Mouse (Mus musculus): ENCODE data around the gene Tprg. TPM values are rescaled to one million over a fixed set of nuclear protein-coding genes. Genes with fewer than 3 reads are reported as not detected.

Gene Tprg
- total and polyA plus RNA-seq, 2 experiments from 2014 or later: 0.16 TPM; not detected in 1

- no peak overlapping the region for H3K4me3 ChIP-seq (ENCODE audit: low read depth, low read length)
- TF ChIP-seq CTCF (IDR thresholded peaks at IDR 0.05): no peak
- no peaks in the 10 kb centered on the region for H3K36me3 ChIP-seq (ENCODE audit: insufficient read depth, low read length)
- H3K27me3 ChIP-seq (ENCODE audit: insufficient read depth, low read length): no peaks in the 10 kb centered on the region
- H3K9ac ChIP-seq (replicated peaks; ENCODE audit: low read length, poor library complexity, severe bottlenecking): no peak overlapping the region
- peak; percentile 20 for DNase-seq (ENCODE audit: low spot score)
- WGBS: 83% methylated on average over 11 of the region's 11 CpGs
- H3K4me2 ChIP-seq (ENCODE audit: low read depth, low read length, poor library complexity, severe bottlenecking): no peak overlapping the region
- no peaks in the 10 kb centered on the region for H3K9me3 ChIP-seq (ENCODE audit: low read length)
- H3K4me1 ChIP-seq (ENCODE audit: insufficient read depth, low read length): no peaks in the 10 kb centered on the region
- ATAC-seq (ENCODE audit: low FRiP score): no peak
- no peak overlapping the region for H3K27ac ChIP-seq (ENCODE audit: low read depth, low read length)
Observed at GRCm38 (mm10) chr16:25255186-25255585, 31.4 kb upstream of the Tprg start.

GRCm38 (mm10) chr16:25255603-25256260 lies 30.9 kb upstream of the Tprg start:
- no peak overlapping the region for H3K27ac ChIP-seq (ENCODE audit: low read depth, low read length)

GRCm38 (mm10) chr16:25262306-25262705 lies 24.3 kb upstream of the Tprg start:
- Histone ChIP-seq H3K4me3 (ENCODE audit: low read depth, low read length) (no peak overlapping the region), H3K9me3 (ENCODE audit: low read length) (no peaks in the 10 kb centered on the region), H3K27ac (ENCODE audit: low read depth, low read length) (no peak overlapping the region), H3K4me1 (ENCODE audit: insufficient read depth, low read length) (0 out of 2 replicates have a peak, but pooled peaks cover 3% of the 10 kb centered on the region), H3K36me3 (ENCODE audit: insufficient read depth, low read length) (no peaks in the 10 kb centered on the region), H3K9ac (replicated peaks; ENCODE audit: low read length, poor library complexity, severe bottlenecking) (no peak overlapping the region), H3K4me2 (ENCODE audit: low read depth, low read length, poor library complexity, severe bottlenecking) (no peak overlapping the region), H3K27me3 (ENCODE audit: insufficient read depth, low read length) (no peaks in the 10 kb centered on the region)
- ATAC-seq (ENCODE audit: low FRiP score) (no peak), DNase-seq (ENCODE audit: low spot score) (no peak)
- no peak for TF ChIP-seq CTCF (IDR thresholded peaks at IDR 0.05)
- WGBS: 95% methylated on average over 5 of the region's 5 CpGs

More at GRCm38 (mm10) chr16:25255603-25256260, 30.9 kb upstream of the Tprg start:
- Histone ChIP-seq H3K27me3 (ENCODE audit: insufficient read depth, low read length) (no peaks in the 10 kb centered on the region), H3K4me3 (ENCODE audit: low read depth, low read length) (no peak overlapping the region), H3K36me3 (ENCODE audit: insufficient read depth, low read length) (no peaks in the 10 kb centered on the region), H3K4me1 (ENCODE audit: insufficient read depth, low read length) (no peaks in the 10 kb centered on the region), H3K9me3 (ENCODE audit: low read length) (no peaks in the 10 kb centered on the region), H3K4me2 (ENCODE audit: low read depth, low read length, poor library complexity, severe bottlenecking) (no peak overlapping the region), H3K9ac (replicated peaks; ENCODE audit: low read length, poor library complexity, severe bottlenecking) (no peak overlapping the region)
- no peak for ATAC-seq (ENCODE audit: low FRiP score)
- peak; percentile 32 for DNase-seq (ENCODE audit: low spot score)
- WGBS: 86% methylated on average over 8 of the region's 8 CpGs
- TF ChIP-seq CTCF (IDR thresholded peaks at IDR 0.05): no peak

- Histone ChIP-seq H3K4me1 (ENCODE audit: insufficient read depth, low read length) (0 out of 2 replicates have a peak, but pooled peaks cover 3% of the 10 kb centered on the region), H3K4me2 (ENCODE audit: low read depth, low read length, poor library complexity, severe bottlenecking) (no peak overlapping the region), H3K36me3 (ENCODE audit: insufficient read depth, low read length) (no peaks in the 10 kb centered on the region), H3K4me3 (ENCODE audit: low read depth, low read length) (no peak overlapping the region), H3K27me3 (ENCODE audit: insufficient read depth, low read length) (no peaks in the 10 kb centered on the region), H3K27ac (ENCODE audit: low read depth, low read length) (no peak overlapping the region), H3K9me3 (ENCODE audit: low read length) (no peaks in the 10 kb centered on the region), H3K9ac (replicated peaks; ENCODE audit: low read length, poor library complexity, severe bottlenecking) (no peak overlapping the region)
- DNase-seq (ENCODE audit: low spot score) (no peak), ATAC-seq (ENCODE audit: low FRiP score) (no peak)
- no peak for TF ChIP-seq CTCF (IDR thresholded peaks at IDR 0.05)
- WGBS: 87% methylated on average over 4 of the region's 4 CpGs
Observed at GRCm38 (mm10) chr16:25262965-25263364, 23.7 kb upstream of the Tprg start.

- WGBS: 37% methylated on average over 9 of the region's 9 CpGs
- no peaks in the 10 kb centered on the region for H3K36me3 ChIP-seq (ENCODE audit: insufficient read depth, low read length)
- DNase-seq (ENCODE audit: low spot score): peak; percentile 90
Observed at GRCm38 (mm10) chr16:25263520-25264149, 23.0 kb upstream of the Tprg start.

GRCm38 (mm10) chr16:25265177-25265576 lies 21.4 kb upstream of the Tprg start:
- no peaks in the 10 kb centered on the region for H3K36me3 ChIP-seq (ENCODE audit: insufficient read depth, low read length)
- DNase-seq (ENCODE audit: low spot score) (no peak), ATAC-seq (ENCODE audit: low FRiP score) (no peak)
- H3K4me1 ChIP-seq (ENCODE audit: insufficient read depth, low read length): 0 out of 2 replicates have a peak, but pooled peaks cover 3% of the 10 kb centered on the region
- no peaks in the 10 kb centered on the region for H3K9me3 ChIP-seq (ENCODE audit: low read length)
- H3K4me3 ChIP-seq (ENCODE audit: low read depth, low read length): no peak overlapping the region
- TF ChIP-seq CTCF (IDR thresholded peaks at IDR 0.05): no peak
- no peak overlapping the region for H3K9ac ChIP-seq (replicated peaks; ENCODE audit: low read length, poor library complexity, severe bottlenecking)
- H3K4me2 ChIP-seq (ENCODE audit: low read depth, low read length, poor library complexity, severe bottlenecking): no peak overlapping the region
- H3K27me3 ChIP-seq (ENCODE audit: insufficient read depth, low read length): no peaks in the 10 kb centered on the region
- no peak overlapping the region for H3K27ac ChIP-seq (ENCODE audit: low read depth, low read length)
- 78% methylated on average over 11 of the region's 11 CpGs for WGBS

More at GRCm38 (mm10) chr16:25263520-25264149, 23.0 kb upstream of the Tprg start:
- Histone ChIP-seq H3K27me3 (ENCODE audit: insufficient read depth, low read length) (no peaks in the 10 kb centered on the region), H3K4me1 (ENCODE audit: insufficient read depth, low read length) (0 out of 2 replicates have a peak, but pooled peaks cover 3% of the 10 kb centered on the region), H3K27ac (ENCODE audit: low read depth, low read length) (no peak overlapping the region), H3K9me3 (ENCODE audit: low read length) (no peaks in the 10 kb centered on the region), H3K4me3 (ENCODE audit: low read depth, low read length) (no peak overlapping the region), H3K9ac (replicated peaks; ENCODE audit: low read length, poor library complexity, severe bottlenecking) (no peak overlapping the region), H3K4me2 (ENCODE audit: low read depth, low read length, poor library complexity, severe bottlenecking) (no peak overlapping the region)
- TF ChIP-seq CTCF (IDR thresholded peaks at IDR 0.05): peak; percentile 98
- peak; percentile 65 for ATAC-seq (ENCODE audit: low FRiP score)
